Mouse (Mus musculus): ENCODE data around the gene Edem2.

The Edem2 gene

DNA sequence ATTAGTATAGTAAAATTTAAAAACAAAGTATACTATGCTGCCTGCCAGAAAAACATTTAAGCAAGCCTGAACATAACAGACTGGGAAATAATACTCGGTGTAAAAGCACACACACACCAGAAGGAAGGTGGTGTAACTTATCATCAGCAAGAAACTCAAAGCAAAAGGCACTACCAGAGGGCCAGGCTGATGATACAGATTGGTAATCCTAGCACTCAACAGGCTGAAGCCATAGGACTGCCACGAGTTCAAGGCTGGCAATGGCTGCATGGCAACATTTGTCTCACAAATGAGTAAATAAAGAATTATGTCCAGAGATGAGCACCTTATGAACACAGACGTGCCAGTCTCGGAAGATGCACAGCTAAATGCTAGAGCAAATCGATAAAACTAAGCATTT lies 45.5 kb downstream of the Edem2 start:
- DNase-seq: no peak

DNA sequence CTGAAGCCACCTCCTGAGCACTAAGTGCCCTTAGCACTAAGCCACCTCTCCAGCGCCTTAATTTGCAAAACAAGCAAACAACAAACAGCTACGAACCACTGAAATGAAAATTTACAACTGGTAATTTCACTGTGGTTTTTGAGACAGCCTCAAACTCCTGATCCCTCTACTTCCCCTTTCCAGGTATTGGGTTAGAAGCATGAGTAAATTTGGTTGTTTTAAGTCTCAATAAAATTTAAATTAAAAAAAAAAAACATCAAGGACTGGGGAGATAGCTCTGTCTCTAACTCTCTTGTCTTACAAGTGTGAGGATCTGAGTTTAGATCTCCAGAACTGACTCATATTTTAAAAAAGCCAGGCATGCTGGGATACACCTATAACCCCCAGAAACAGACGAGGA lies 46.1 kb downstream of the Edem2 start:
- no peak for DNase-seq

DNA sequence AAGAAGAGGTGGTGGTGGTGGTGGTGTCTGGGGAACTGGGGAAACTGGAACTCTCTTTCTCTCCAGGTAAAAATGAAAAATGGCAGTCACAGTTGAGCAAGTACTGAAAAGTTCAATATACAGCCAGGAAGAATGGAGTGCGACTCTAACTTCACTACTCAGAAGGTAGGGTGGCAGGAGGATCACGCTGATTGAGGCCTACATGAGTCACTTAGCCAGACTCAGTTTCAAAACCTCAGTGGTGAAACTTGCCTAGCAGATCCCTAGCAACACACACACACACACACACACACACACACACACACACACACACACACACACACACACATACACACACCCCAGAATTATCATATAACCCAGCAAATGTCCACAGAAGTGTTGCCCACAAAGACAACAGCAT lies 47.4 kb downstream of the Edem2 start:
- no peak for DNase-seq

DNA sequence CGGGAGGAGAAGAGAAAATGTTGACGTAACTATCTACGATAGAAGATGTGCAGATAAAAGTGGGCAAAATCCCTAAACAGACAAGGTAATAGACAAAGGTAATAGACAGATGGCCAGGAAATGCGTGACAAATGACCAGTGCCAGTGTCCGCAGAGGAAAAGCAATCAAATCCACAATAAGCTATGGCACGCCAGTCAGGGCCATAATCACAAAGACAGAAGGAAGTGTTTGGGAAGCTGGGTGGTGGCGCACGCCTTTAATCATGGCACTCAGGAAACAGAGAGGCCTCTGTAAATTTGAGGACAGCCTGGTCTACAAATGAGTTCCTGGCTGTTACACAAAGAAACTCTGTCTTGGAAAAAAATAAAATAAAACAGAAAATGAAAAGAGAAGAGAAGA lies 48.1 kb downstream of the Edem2 start:
- no peak for DNase-seq

DNA sequence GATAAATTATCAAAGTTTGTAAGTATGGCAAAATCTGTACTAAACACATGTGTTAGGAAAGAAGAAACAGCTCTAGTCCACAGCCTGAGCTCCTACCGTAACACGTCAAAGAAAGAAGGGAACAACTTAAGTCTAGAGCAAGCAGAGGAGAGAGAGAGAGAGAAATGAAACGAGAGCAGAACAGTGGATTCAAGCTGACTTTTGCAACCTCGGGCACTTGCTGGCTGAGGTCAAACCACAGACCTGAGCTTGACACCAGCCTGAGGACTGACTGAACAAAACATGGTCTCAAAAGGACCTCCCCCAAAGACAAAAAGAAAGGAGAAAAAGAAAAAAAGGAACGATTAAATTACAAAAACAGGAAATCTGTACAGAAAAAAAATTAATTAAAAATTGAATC lies 48.7 kb downstream of the Edem2 start:
- DNase-seq: no peak

DNA sequence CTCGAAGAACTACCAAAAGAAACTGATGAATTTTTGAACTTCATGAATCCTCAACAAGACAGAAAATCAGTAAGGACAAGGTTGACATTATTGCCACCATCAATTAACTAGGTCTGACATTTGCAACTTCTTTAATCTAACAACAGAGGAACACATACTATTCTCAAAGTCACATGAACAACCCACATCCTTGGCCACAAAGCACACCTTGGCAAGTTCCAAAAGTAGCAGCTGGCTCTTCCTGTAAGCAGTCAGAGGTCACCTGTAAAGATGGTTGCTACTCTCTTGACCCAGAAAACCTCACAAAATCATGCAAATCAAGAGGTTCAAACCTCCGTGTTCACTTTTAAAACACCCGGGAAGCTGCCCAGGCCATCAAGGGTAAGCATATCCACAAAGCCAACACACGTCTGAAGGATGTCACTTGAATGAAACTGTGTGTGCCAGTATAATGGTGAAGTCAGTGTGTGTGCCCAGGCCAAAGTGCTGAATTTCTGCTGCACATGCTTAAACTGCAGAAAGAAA lies 49.6 kb downstream of the Edem2 start:
- DNase-seq: no peak

DNA sequence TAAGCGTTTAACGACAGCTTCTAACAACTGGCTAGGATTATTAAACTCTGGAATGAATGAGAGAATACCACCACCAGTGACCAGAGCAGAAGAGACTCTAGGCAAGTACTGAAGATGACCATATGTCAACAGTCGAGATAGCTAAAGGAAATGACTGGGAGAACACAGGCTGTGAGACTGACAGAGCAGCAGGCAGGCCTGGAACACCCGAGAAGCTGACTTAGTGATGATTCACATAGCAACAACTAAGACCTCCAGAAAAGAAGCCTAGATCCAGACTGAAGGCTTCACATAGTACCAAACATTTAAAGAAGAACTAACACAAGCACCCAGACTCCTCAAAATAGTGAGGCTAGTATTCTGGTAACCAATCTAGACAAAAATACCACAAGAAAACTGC lies 54.2 kb downstream of the Edem2 start:
- no peak for DNase-seq

DNA sequence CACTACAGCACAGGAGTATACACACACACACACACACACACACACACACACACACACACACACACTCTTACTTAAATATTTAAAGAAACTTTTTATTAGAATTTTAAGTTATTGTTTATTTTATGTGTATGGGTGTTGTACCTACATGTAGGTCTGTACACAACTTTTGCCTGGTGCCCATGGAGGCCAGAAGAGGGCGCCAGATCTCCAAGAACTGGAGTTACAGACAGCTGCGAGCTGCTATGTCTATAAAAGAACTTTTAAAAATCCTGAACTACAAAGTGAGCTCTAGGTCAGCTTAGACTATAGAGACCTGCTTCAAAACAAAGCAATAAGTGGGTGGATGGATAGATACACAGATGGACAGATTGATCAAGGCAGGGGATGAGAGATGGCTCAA lies 55.7 kb downstream of the Edem2 start:
- DNase-seq: peak; percentile 72 to 79

DNA sequence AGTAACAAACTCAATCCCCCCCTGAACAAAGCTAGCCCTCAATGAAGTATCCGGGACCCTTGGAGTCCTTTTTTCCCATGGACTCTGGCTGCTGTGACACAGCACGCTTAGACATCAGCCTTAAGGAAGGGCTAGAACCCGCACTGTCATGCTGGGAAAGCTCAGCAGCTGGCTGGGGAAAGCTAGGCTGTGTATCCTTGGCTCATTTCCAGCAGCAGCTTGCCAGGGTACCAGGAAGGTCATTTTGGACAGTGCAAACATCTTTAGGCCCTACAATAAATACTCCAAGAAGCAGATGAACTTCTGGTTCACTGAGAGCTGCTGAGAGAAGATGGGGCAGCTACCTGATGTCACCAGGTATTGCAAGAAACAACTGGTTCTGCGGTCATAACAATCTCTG lies 58.0 kb downstream of the Edem2 start:
- peak; percentile 45 to 47 for DNase-seq

DNA sequence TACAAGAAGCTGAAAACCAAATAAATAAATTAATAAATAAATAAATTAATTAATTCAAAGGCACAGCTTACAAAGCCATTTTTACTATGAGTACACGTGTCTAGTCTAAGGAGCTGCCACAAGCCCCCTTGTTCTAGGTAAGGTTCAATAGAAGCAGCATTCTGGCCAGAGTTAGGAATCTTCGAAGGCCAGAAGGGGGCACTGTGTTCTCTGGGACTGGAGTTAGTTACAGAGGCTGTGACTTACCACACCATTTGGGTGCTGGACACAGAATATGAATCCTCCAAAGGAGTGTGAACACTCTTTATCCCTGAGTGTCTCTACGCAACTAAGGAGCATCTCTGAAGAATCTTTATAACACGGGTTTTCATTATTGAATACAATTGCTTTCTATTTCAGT lies 60.8 kb downstream of the Edem2 start:
- DNase-seq: peak in 1 of 2 experiments; percentile 48

DNA sequence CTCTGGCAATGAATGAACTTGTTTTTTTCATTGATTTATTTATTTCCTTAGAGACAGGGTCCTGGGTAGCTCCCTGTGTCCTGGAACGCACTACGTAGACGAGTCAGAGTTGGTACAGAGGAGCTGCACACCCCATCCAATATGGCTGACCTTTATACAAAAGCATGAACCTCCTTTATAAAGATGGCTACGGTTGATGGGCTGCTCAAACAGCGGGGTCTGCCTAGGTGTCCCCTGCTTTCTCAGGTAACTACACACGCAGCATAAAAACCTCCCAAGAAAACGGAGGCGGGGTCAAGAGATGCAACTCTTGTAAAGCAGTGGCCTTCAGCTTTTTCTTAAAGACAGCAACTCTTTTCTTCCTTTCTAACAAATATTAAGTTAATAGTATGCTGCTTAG lies 61.4 kb downstream of the Edem2 start:
- DNase-seq: no peak

DNA sequence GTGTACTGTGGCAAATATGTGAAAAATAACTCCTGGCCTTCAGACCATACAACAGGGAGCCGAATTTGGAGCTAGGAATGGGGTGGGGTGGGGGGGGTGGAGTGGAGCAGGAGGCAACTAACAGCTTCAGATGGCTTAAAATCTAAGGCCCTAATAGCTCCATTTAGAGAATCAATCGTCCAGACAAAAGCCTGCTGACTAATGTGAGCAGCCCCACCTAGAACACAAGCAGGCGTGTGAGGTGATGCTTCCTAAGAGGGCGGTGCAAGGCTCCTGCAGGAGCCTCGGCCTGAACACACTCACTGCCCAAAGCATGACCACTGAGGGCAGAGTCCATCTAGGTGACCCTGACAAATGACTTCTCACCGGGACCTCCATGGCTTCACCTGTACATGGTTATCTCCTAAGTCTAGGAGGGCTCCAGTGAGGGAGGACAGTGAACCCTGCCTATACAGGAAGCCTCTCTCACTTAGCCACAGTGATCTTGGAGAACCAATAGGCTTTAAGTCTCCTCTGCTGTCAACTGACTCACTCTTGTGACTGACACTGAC lies 65.3 kb downstream of the Edem2 start:
- DNase-seq: no peak

DNA sequence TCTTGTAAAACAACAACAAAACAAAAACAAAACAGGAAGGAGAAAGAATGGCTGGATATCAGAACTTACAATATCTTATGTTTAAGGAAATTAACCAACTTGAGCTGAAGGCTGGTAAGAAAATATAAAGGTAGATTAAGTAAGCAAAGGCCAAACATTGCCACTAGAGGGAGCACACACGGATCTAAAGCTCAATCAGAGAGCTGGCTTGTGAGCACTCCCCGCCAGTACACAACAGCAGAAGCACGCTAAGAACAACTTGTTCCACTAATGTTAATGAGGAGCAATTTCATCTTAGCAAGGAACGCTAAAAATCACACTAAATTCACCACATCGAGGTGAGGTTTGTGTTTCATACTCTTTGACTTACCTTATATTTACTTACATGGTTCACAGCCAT lies 66.2 kb downstream of the Edem2 start:
- peak; percentile 56 to 74 for DNase-seq

DNA sequence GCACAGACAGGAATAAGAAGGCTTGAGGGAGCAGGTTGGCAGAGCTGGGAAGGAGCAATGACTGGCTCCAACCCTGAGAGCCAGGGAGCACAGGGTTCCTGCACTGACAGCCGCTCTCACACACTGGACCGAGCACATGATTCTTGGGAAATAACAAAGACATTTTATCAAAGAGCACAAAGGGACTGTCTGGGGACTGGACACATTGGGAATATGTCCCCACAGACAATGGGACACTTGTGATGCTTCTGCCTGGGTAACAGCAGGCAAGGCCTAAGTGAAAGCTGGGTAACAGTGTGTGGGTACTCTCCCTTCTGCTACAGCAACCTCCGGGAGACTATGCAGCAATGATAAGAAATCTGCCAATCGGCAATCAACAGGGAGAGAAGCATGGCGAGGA lies 66.9 kb downstream of the Edem2 start:
- DNase-seq: no peak

DNA sequence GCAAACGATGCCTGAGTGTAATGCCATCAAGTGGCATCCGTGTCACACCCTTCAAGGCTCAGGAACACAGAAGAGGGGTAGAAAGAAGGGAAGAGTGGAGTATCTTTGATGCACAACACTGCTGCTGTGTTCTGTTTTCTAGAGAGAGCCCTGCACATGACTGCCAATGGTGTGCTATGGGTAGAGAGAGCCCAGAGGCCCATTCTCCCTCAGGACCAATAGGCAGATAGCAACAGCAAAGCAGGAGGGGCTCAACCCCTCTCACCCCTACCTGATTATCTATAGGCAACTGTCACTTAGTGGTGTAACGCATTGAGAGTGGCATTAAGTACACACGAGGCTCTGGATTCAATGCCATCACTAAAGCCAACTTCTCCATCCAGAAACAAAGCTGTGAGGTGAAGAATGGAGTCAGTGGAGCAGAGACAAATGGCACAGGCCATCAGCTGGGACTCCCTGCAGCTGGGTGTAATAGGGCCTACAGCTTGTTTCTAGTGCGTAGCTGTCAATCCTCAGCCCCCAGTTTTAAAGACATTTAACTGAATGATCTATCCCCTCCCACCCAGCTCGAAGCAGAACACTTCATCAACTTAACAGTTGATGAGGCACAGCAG lies 73.4 kb downstream of the Edem2 start:
- no peak for DNase-seq

DNA sequence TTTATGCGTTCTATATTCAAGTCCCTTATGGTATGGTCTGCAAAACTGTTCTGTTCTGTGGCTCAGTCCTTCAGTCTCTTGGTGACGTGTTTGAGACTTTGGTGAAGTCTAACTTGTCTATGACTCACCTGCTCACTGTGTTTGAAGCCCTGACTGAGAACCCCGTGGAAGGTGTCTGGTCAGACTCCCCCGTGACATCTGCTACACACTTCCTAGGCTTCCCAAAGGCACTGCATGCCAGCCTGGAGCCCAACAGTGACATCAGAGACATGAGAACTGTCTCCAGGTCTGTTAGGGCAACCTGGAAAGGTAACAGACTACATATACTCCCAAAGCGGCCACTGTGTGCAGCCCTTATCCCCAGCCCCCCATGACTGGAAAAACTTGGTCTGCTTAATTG lies 76.7 kb downstream of the Edem2 start:
- DNase-seq: no peak

Data from kidney, postnatal 25 days (tissue).